9 mouse cellular contexts compared by ENCODE assay signal in the genomic region with DNA sequence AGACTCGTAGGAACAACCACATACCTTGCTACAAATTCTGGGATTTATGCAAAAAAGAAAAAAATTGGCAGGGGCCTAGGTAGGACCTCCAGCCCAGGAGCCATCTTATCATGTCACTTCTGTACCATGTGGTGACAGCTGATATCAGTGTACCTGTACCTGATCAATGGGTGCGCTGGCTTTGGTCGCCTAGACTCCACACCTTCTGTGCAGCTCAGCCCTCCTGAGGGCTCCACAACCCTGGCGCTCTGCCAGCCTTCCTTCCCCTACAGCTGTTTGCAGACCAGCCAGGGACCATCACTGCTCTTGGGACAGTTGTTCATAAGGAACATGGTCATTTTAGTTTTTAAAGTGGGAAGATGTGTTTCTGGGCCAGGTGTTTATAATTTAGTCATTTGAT. TPM values are rescaled to one million over a fixed set of nuclear protein-coding genes. Genes with fewer than 3 reads are reported as not detected.
DNase-seq lines count a peak whose midpoint lies in the region; ATAC-seq and TF ChIP-seq lines count a peak whose summit lies in the region.
"Had no signal": no experiment of that assay in that cellular context is flagged by ENCODE, and none has a peak within 500 bp of the region (broad histone marks: within the 10 kb centered on the region; RNA-seq: fewer than 3 reads in every experiment).

No protein-coding gene starts in this region.

- no peak for TF ChIP-seq RAD21 in MEL (IDR thresholded peaks at IDR 0.05; ENCODE audit: low read depth, low read length)

- H3K27ac ChIP-seq in MEL (ENCODE audit: control insufficient read depth, low read depth, low read length): no peak overlapping the region
- H3K27ac ChIP-seq in kidney, postnatal 0 days: no peak overlapping the region
- H3K27ac ChIP-seq in midbrain, embryonic 13.5 days: no peak overlapping the region
- no peak overlapping the region for H3K27ac ChIP-seq in forebrain, embryonic 10.5 days

- no peak overlapping the region for H3K4me3 ChIP-seq in MEL (ENCODE audit: control insufficient read depth in 1 of 2, insufficient read depth in 1 of 2, low read depth in 2 of 2, low read length in 2 of 2)
- H3K4me3 ChIP-seq in kidney, postnatal 0 days (replicated peaks; ENCODE audit: low read depth, low read length): no peak overlapping the region
- no peak overlapping the region for H3K4me3 ChIP-seq in midbrain, embryonic 13.5 days (replicated peaks)
- H3K4me3 ChIP-seq in forebrain, embryonic 10.5 days: no peak overlapping the region

- ATAC-seq in kidney, postnatal 0 days (replicated peaks; ENCODE audit: low FRiP score, low read depth): peak; percentile 53; the same call in 1 of the 2 replicates
- ATAC-seq in midbrain, embryonic 13.5 days: peak; percentile 58; the same call in 1 of the 2 replicates

- TF ChIP-seq EP300 in MEL (IDR thresholded peaks at IDR 0.05; ENCODE audit: low read depth in 1 of 2, low read length in 2 of 2): 0 out of 4 replicates have a peak, but pooled peaks of 1 of the 2 experiments have one; percentile 16

- H3K79me2 ChIP-seq in MEL (ENCODE audit: control insufficient read depth, insufficient read depth, low read length, poor library complexity): no peaks in the 10 kb centered on the region

- peaks cover 0 to 3% of the 10 kb centered on the region in 2 experiments; a peak in 2 of 4 replicates for H3K4me1 ChIP-seq in MEL (ENCODE audit: control insufficient read depth in 1 of 2, insufficient read depth in 2 of 2, low read length in 2 of 2)
- H3K4me1 ChIP-seq in kidney, postnatal 0 days (replicated peaks; ENCODE audit: insufficient read depth, low read length): no peaks in the 10 kb centered on the region
- no peaks in the 10 kb centered on the region for H3K4me1 ChIP-seq in midbrain, embryonic 13.5 days (replicated peaks)
- H3K4me1 ChIP-seq in forebrain, embryonic 10.5 days: peaks cover 6% of the 10 kb centered on the region

- no peak for TF ChIP-seq CTCF in MEL (IDR thresholded peaks at IDR 0.05 in 2 of 3, conservative IDR thresholded peaks at IDR 0.05 in 1 of 3; ENCODE audit: control insufficient read depth in 1 of 3, insufficient read depth in 1 of 3, low read depth in 2 of 3, low read length in 3 of 3, poor library complexity in 1 of 3, severe bottlenecking in 1 of 3)
- TF ChIP-seq CTCF in kidney, postnatal 0 days (IDR thresholded peaks at IDR 0.05; ENCODE audit: low read depth): no peak

- no peak overlapping the region for H3K4me2 ChIP-seq in kidney, postnatal 0 days (ENCODE audit: low read length)
- no peak overlapping the region for H3K4me2 ChIP-seq in midbrain, embryonic 13.5 days (replicated peaks)

- H3K27me3 ChIP-seq in MEL (ENCODE audit: control insufficient read depth in 1 of 2, insufficient read depth in 2 of 2, low read length in 2 of 2): no peaks in the 10 kb centered on the region
- no peaks in the 10 kb centered on the region for H3K27me3 ChIP-seq in kidney, postnatal 0 days (ENCODE audit: insufficient read depth, low read length)
- H3K27me3 ChIP-seq in midbrain, embryonic 13.5 days: 0 out of 2 replicates have a peak, but pooled peaks cover 2% of the 10 kb centered on the region
- peaks cover 8% of the 10 kb centered on the region for H3K27me3 ChIP-seq in forebrain, embryonic 10.5 days (ENCODE audit: poor library complexity, severe bottlenecking)
- H3K27me3 ChIP-seq: CH12.LX had no signal

- intact Hi-C loops in gastrocnemius, postnatal 36 days (cut with DNase I): no loop called here

- WGBS in kidney, postnatal 0 days: 73% methylated on average over 4 of the region's 4 CpGs
- WGBS in midbrain, embryonic 13.5 days: 74% methylated on average over 4 of the region's 4 CpGs
- 75% methylated on average over 4 of the region's 4 CpGs for WGBS in forebrain, embryonic 10.5 days

- no peak for TF ChIP-seq POLR2A in MEL (IDR thresholded peaks at IDR 0.05; ENCODE audit: control insufficient read depth in 1 of 2, insufficient read depth in 1 of 2, low read depth in 1 of 2, low read length in 2 of 2, poor library complexity in 1 of 2)

- peaks cover 0 to 5% of the 10 kb centered on the region in 2 experiments; a peak in 1 of 4 replicates for H3K36me3 ChIP-seq in MEL (ENCODE audit: control insufficient read depth in 1 of 2, insufficient read depth in 2 of 2, low read length in 2 of 2)
- no peaks in the 10 kb centered on the region for H3K36me3 ChIP-seq in kidney, postnatal 0 days (ENCODE audit: insufficient read depth, low read length)
- no peaks in the 10 kb centered on the region for H3K36me3 ChIP-seq in midbrain, embryonic 13.5 days
- no peaks in the 10 kb centered on the region for H3K36me3 ChIP-seq in forebrain, embryonic 10.5 days (replicated peaks)

- H3K9ac ChIP-seq in MEL (ENCODE audit: control insufficient read depth, low read depth, low read length, poor library complexity, severe bottlenecking): no peak overlapping the region
- H3K9ac ChIP-seq in kidney, postnatal 0 days (ENCODE audit: low read depth, low read length): no peak overlapping the region
- no peak overlapping the region for H3K9ac ChIP-seq in midbrain, embryonic 13.5 days (replicated peaks)

- DNase-seq in cerebellum, postnatal 10 days: peak; percentile 56 to 66
- DNase-seq in cerebellum, adult 11-12 months: no peak
- peak; percentile 60 for DNase-seq in MEL (ENCODE audit: low read depth, low spot score)
- DNase-seq in gastrocnemius, postnatal 36 days: peak; percentile 33 to 46
- DNase-seq in kidney, postnatal 0 days (ENCODE audit: low spot score): no peak
- DNase-seq in embryo, embryonic 10 days (ENCODE audit: low spot score): no peak
- no peak for DNase-seq in forebrain, embryonic 10.5 days (ENCODE audit: extremely low spot score, low spot score)

- H3K9me3 ChIP-seq in MEL (replicated peaks; ENCODE audit: insufficient read depth, low read length): no peaks in the 10 kb centered on the region
- H3K9me3 ChIP-seq in kidney, postnatal 0 days (replicated peaks; ENCODE audit: low read length): peaks cover 13% of the 10 kb centered on the region; the same call in 1 of the 2 replicates
- peaks cover 26% of the 10 kb centered on the region for H3K9me3 ChIP-seq in midbrain, embryonic 13.5 days
- H3K9me3 ChIP-seq in forebrain, embryonic 10.5 days: peaks cover 69% of the 10 kb centered on the region

TF ChIP-seq in MEL, 35 proteins besides CTCF, POLR2A, EP300 and RAD21:
- no peak for TF ChIP-seq TBP (IDR thresholded peaks at IDR 0.05; ENCODE audit: low read depth, low read length)
- no peak for TF ChIP-seq CHD1 (IDR thresholded peaks at IDR 0.05; ENCODE audit: low read depth, low read length)
- no peak for TF ChIP-seq MYC (IDR thresholded peaks at IDR 0.05; ENCODE audit: low read depth, low read length)
- TF ChIP-seq BHLHE40 (IDR thresholded peaks at IDR 0.05; ENCODE audit: borderline replicate concordance, low read depth, low read length): no peak
- no peak for TF ChIP-seq GATA1 (IDR thresholded peaks at IDR 0.05; ENCODE audit: low read depth, low read length)
- no peak for TF ChIP-seq MEF2A (IDR thresholded peaks at IDR 0.05; ENCODE audit: extremely low read depth, insufficient replicate concordance, low read depth, low read length, poor library complexity, severe bottlenecking)
- TF ChIP-seq UBTF (IDR thresholded peaks at IDR 0.05; ENCODE audit: borderline replicate concordance, insufficient read depth, low read depth, low read length): no peak

RNA-seq across cellular contexts. Expression of gene Vmn1r3, which starts 44.4 kb away (rescaled TPM):
- total RNA-seq in MEL (2012; rRNA removed): not detected in 2 replicates
- polyA plus RNA-seq in MEL (2012; ENCODE audit: insufficient read depth in 1 of 2, insufficient read length in 2 of 2, low read depth in 1 of 2, low replicate concordance in 2 of 2, missing spikeins in 1 of 2): not detected
- total RNA-seq in gastrocnemius, postnatal 36 days (2021): not detected
- not detected in 2 replicates for polyA plus RNA-seq in kidney, postnatal 0 days (2015; fragmentation: Nextera tagmentation; extraction: Ambion mirVana)
- polyA plus RNA-seq in midbrain, embryonic 13.5 days (2015; fragmentation: Nextera tagmentation; extraction: Ambion mirVana): not detected in 2 replicates
- polyA plus RNA-seq in forebrain, embryonic 10.5 days (2016; fragmentation: Nextera tagmentation; extraction: Ambion mirVana): not detected in 2 replicates
- total RNA-seq: CH12.LX had no signal

Comparison
In these comparisons a context has a peak if more than half of its experiments do, and no peak if none do; other contexts are left out.
1. DNase-seq: peak in cerebellum, postnatal 10 days (2 of 2), MEL (single experiment) and gastrocnemius, postnatal 36 days (2 of 2); none in cerebellum, adult 11-12 months (single experiment), kidney, postnatal 0 days (single experiment), embryo, embryonic 10 days (single experiment) and forebrain, embryonic 10.5 days (single experiment).